ENCODE assay signal across 8 mouse cellular contexts in genomic region chr14:57745291-57745969, GRCm38 (mm10). TPM values are rescaled to one million over a fixed set of nuclear protein-coding genes. Genes with fewer than 3 reads are reported as not detected.
DNase-seq lines count a peak whose midpoint lies in the region; ATAC-seq and TF ChIP-seq lines count a peak whose summit lies in the region.

No protein-coding gene starts in this region.

- no peaks in the 10 kb centered on the region for H3K27me3 ChIP-seq in hindbrain, postnatal 0 days (ENCODE audit: insufficient read depth, low read length)
- H3K27me3 ChIP-seq in midbrain, embryonic 15.5 days (replicated peaks), result peaks cover 10% of the 10 kb centered on the region; the same call in 1 of the 2 replicates
- H3K27me3 ChIP-seq in stomach, embryonic 15.5 days (replicated peaks), result no peaks in the 10 kb centered on the region

- peak; percentile 24 for DNase-seq in layer of hippocampus, adult 11-12 months (ENCODE audit: low spot score)
- DNase-seq in layer of hippocampus, postnatal 25 days (ENCODE audit: extremely low spot score in 1 of 2, low spot score in 1 of 2), result no peak
- peak; percentile 76 to 77 for DNase-seq in cerebellum, postnatal 25 days
- peak; percentile 73 for DNase-seq in gastrocnemius, postnatal 14 days
- peak; percentile 31 for DNase-seq in hindbrain, postnatal 0 days (ENCODE audit: low spot score)
- peak; percentile 52 for DNase-seq in liver

- peak overlapping the region; percentile 76 for H3K4me2 ChIP-seq in hindbrain, postnatal 0 days (ENCODE audit: low read depth, low read length)
- peak overlapping the region; percentile 97 for H3K4me2 ChIP-seq in midbrain, embryonic 15.5 days
- H3K4me2 ChIP-seq in stomach, embryonic 15.5 days, result peak overlapping the region; percentile 80

- H3K9ac ChIP-seq in hindbrain, postnatal 0 days (replicated peaks; ENCODE audit: low read length), result peak overlapping the region; percentile 75
- peak overlapping the region; percentile 73 for H3K9ac ChIP-seq in midbrain, embryonic 15.5 days
- H3K9ac ChIP-seq in stomach, embryonic 15.5 days, result peak overlapping the region; percentile 78

- no peak for TF ChIP-seq CTCF in hindbrain, postnatal 0 days (IDR thresholded peaks at IDR 0.05; ENCODE audit: low read depth)

- H3K9me3 ChIP-seq in hindbrain, postnatal 0 days (ENCODE audit: low read length), result no peaks in the 10 kb centered on the region
- no peaks in the 10 kb centered on the region for H3K9me3 ChIP-seq in midbrain, embryonic 15.5 days
- no peaks in the 10 kb centered on the region for H3K9me3 ChIP-seq in stomach, embryonic 15.5 days

- H3K4me3 ChIP-seq in hindbrain, postnatal 0 days (ENCODE audit: low read length), result peak overlapping the region; percentile 88
- H3K4me3 ChIP-seq in midbrain, embryonic 15.5 days, result peak overlapping the region; percentile 90
- peak overlapping the region; percentile 85 for H3K4me3 ChIP-seq in stomach, embryonic 15.5 days (replicated peaks)

- intact Hi-C loops in gastrocnemius, postnatal 14 days (cut with DNase I; ENCODE audit: low total_unique reads), result no loop called here

- H3K4me1 ChIP-seq in hindbrain, postnatal 0 days (ENCODE audit: insufficient read depth, low read length), result no peaks in the 10 kb centered on the region
- H3K4me1 ChIP-seq in midbrain, embryonic 15.5 days, result peaks cover 21% of the 10 kb centered on the region
- peaks cover 4% of the 10 kb centered on the region; the same call in 1 of the 2 replicates for H3K4me1 ChIP-seq in stomach, embryonic 15.5 days

- no peaks in the 10 kb centered on the region for H3K36me3 ChIP-seq in hindbrain, postnatal 0 days (ENCODE audit: insufficient read depth, low read length)
- H3K36me3 ChIP-seq in midbrain, embryonic 15.5 days (replicated peaks), result no peaks in the 10 kb centered on the region
- no peaks in the 10 kb centered on the region for H3K36me3 ChIP-seq in stomach, embryonic 15.5 days

- under 1% methylated on average over 71 of the region's 103 CpGs for WGBS in hindbrain, postnatal 0 days
- WGBS in midbrain, embryonic 15.5 days, result under 1% methylated on average over 102 of the region's 103 CpGs
- WGBS in stomach, embryonic 15.5 days, result under 1% methylated on average over 94 of the region's 103 CpGs

- peak; percentile 46 for ATAC-seq in hindbrain, postnatal 0 days
- peak; percentile 75 for ATAC-seq in midbrain, embryonic 15.5 days (replicated peaks)
- peak; percentile 56 for ATAC-seq in stomach, embryonic 15.5 days (ENCODE audit: insufficient read depth, low FRiP score, low read depth)

- H3K27ac ChIP-seq in hindbrain, postnatal 0 days, result peak overlapping the region; percentile 86
- H3K27ac ChIP-seq in midbrain, embryonic 15.5 days, result peak overlapping the region; percentile 74
- peak overlapping the region; percentile 90 for H3K27ac ChIP-seq in stomach, embryonic 15.5 days

RNA-seq across cellular contexts. Expression of gene Gm49361, which starts 0.5 kb away (rescaled TPM):
- total RNA-seq in layer of hippocampus, postnatal 25 days (2021), result 1 to 10 TPM in 1 of 2 experiments, under 1 TPM in 1; 0.92 to 4.6 TPM
- under 1 TPM in 1 of 2 experiments, not detected in 1; 0.68 TPM for total RNA-seq in gastrocnemius, postnatal 14 days (2021)
- total RNA-seq in hindbrain, postnatal 0 days (2014; rRNA removed), result 0.16 and 6.4 TPM in 2 replicates
- polyA plus RNA-seq in hindbrain, postnatal 0 days (2015; fragmentation: Nextera tagmentation; extraction: Ambion mirVana), result not detected in 2 replicates
- polyA plus RNA-seq in midbrain, embryonic 15.5 days (2015; fragmentation: Nextera tagmentation; extraction: Ambion mirVana), result not detected in 2 replicates
- not detected in 2 replicates for polyA plus RNA-seq in stomach, embryonic 15.5 days (2015; fragmentation: Nextera tagmentation; extraction: Ambion mirVana)

RNA-seq across cellular contexts. Expression of gene Lats2, which starts 12.8 kb away (rescaled TPM):
- total RNA-seq in layer of hippocampus, postnatal 25 days (2021), result 10 to 100 TPM; 36.8 to 43.0 TPM
- total RNA-seq in gastrocnemius, postnatal 14 days (2021), result 10 to 100 TPM; 16.9 to 18.4 TPM
- 6.4 and 14.1 TPM in 2 replicates for total RNA-seq in hindbrain, postnatal 0 days (2014; rRNA removed)
- polyA plus RNA-seq in hindbrain, postnatal 0 days (2015; fragmentation: Nextera tagmentation; extraction: Ambion mirVana), result 5.8 and 6.2 TPM in 2 replicates
- 7.6 TPM in 2 replicates for polyA plus RNA-seq in midbrain, embryonic 15.5 days (2015; fragmentation: Nextera tagmentation; extraction: Ambion mirVana)
- 18.0 and 19.1 TPM in 2 replicates for polyA plus RNA-seq in stomach, embryonic 15.5 days (2015; fragmentation: Nextera tagmentation; extraction: Ambion mirVana)

RNA-seq across cellular contexts. Expression of gene Sap18, which starts 52.5 kb away (rescaled TPM):
- 10 to 100 TPM; 42.8 to 50.1 TPM for total RNA-seq in layer of hippocampus, postnatal 25 days (2021)
- total RNA-seq in gastrocnemius, postnatal 14 days (2021), result 10 to 100 TPM; 42.1 to 52.3 TPM
- total RNA-seq in hindbrain, postnatal 0 days (2014; rRNA removed), result 12.7 and 40.4 TPM in 2 replicates
- 32.5 and 36.4 TPM in 2 replicates for polyA plus RNA-seq in hindbrain, postnatal 0 days (2015; fragmentation: Nextera tagmentation; extraction: Ambion mirVana)
- polyA plus RNA-seq in midbrain, embryonic 15.5 days (2015; fragmentation: Nextera tagmentation; extraction: Ambion mirVana), result 25.4 and 29.5 TPM in 2 replicates
- polyA plus RNA-seq in stomach, embryonic 15.5 days (2015; fragmentation: Nextera tagmentation; extraction: Ambion mirVana), result 22.5 and 30.7 TPM in 2 replicates

Comparison
In these comparisons a context has a peak if more than half of its experiments do, and no peak if none do; other contexts are left out.
1. DNase-seq: peak in layer of hippocampus, adult 11-12 months (single experiment), cerebellum, postnatal 25 days (2 of 2), gastrocnemius, postnatal 14 days (single experiment), hindbrain, postnatal 0 days (single experiment) and liver (single experiment); none in layer of hippocampus, postnatal 25 days (0 of 2).
2. Peak in every context shown above with its lines, with median percentiles within 50 percentile points of each other: ATAC-seq, H3K27ac ChIP-seq, H3K4me2 ChIP-seq, H3K4me3 ChIP-seq and H3K9ac ChIP-seq.